Mouse (Mus musculus): Measurements from ENCODE around the gene Prss28.

Gene Prss28

DNA sequence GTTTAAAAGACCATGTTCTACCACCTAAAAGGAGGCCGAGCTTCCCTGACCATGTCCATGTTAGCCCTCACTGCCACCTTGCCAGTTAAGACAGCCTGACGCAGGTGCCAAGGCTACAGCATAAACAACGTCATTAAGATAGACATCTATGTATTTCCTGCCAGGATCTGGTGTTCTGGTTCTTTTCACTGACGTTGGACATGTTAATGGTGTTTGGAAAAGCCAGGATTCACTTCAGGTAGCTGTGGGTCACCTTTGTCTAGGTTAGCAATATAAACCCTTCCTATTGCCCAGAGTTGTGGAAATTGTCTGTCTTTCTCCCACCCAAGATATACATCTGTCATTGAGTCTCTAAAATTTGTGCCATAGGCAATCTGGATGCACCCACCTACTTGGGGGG, at the start of gene Prss28:
Prss28 (plus strand) TSS at position 301 of the 400 bp plus-strand sequence.
- in situ Hi-C loops (cut with MboI; ENCODE audit: unreplicated experiment in 2 of 2), result loop anchor here in 1 of 2 experiments (25.0 kb wide), 1 partner anchor 1004 kb away; no protein-coding TSS in a partner anchor

DNA sequence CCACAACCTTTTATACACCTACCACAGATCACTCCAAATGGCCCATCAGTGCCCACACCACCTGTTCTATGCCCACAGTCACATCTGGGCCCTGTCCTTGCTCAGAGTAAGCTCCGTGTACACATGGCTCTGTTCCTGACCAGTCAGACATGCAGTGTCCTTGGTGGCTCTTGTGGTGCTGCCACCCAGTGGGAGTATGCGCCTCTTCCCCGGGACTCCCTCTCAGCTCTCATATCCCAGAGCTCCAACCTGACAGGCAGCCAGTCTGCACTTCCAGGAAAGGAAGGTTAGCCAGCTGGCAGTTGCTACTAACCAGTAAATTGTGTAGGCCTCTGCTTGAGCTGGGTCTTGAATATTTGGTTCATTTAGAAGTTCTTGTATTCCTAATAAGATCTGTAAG, 44.0 kb upstream of the Prss28 start:
- in situ Hi-C loops (cut with MboI; ENCODE audit: unreplicated experiment in 2 of 2), result no loop called here

DNA sequence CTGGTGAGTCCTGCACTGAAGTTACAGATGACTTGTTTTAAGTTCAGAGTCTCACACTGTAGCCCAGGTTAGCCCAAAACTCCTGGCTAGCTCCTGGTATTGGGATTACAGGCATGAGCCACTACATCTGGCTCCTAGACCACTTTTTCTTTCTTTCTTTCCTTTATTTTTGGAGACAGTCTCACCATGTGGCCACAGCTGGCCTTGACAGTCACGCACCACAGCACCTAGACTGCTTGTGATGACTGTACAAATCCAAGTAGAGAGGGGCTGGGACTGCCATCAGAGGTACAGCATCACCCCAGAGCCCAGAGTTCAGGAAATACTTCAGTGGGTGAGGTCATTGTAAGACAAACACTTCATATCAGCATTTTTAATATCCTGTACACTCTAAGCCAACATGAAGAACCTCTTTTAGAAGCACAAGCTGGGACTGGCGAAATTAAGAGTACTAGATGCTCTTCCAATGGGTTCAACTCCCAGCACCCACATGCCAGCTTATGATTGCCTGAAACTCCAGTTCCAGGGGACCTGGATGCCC, 37.6 kb upstream of the Prss28 start:
- in situ Hi-C loops (cut with MboI; ENCODE audit: unreplicated experiment in 2 of 2), result loop anchor here in 1 of 2 experiments (5.0 kb wide), 1 partner anchor 84 kb away; the partner anchor contains the start of gene Unkl

DNA sequence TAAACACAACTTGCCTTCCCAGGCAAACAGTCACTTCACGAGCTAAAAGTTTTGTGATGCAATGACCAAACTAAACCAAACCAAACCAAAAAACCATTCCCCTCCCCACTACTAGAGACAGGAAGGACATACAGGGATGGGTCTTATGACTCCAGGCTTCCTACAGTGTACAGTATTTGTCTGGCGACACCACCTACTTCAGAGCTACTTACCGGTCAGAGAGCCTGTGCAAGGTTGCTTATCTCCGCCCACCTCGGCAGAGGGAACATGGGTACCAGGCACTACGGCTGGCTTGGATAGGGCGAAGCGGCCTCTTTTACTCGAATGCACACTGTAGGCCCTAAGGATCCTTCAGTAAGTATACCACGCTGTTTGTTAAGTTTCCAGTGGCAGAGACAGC, 36.1 kb upstream of the Prss28 start:
- in situ Hi-C loops (cut with MboI; ENCODE audit: unreplicated experiment in 2 of 2), result loop anchor here in 1 of 2 experiments (5.0 kb wide), 1 partner anchor 85 kb away; the partner anchor contains the start of gene Unkl

DNA sequence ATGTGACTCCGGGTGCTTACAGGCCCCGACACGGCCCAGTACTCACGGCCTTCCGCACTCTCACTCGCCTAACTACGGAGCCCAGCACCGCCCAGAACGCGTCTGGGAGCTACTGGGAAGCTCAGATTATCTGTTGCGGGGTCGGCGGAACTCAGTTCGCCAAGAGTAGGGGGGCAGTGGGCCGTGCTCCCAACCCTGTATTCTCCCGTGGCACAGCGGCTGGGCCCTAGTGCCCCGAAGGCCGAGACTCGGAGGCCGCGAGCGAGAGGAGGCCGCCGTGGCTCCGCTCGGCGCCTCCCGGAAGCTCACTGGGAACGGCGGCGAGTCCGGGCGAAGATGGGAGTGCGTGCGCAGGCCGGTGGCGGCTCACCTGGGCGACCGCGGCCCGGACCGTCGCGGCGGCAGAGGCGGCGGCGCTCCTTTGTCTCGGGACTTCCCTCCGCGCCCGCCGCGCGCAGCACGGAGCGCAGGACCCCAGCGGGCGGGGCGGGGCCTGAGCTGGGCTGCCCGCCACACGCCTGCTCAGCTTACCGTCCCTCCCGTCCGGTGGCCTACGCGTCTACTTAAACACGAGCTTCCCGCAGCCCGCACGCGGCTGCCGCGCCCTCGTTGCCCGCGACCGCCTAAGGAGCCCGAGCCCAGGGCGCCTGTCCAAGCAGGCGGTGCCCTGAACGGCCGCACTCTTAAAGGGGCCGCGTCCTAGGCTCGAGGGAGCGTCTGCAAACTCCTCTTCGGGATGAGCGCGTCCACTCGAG, 35.3 kb upstream of the Prss28 start:
- in situ Hi-C loops (cut with MboI; ENCODE audit: unreplicated experiment in 2 of 2), result loop anchor here in 1 of 2 experiments (5.0 kb wide), 1 partner anchor 86 kb away; the partner anchor contains the start of gene Unkl

DNA sequence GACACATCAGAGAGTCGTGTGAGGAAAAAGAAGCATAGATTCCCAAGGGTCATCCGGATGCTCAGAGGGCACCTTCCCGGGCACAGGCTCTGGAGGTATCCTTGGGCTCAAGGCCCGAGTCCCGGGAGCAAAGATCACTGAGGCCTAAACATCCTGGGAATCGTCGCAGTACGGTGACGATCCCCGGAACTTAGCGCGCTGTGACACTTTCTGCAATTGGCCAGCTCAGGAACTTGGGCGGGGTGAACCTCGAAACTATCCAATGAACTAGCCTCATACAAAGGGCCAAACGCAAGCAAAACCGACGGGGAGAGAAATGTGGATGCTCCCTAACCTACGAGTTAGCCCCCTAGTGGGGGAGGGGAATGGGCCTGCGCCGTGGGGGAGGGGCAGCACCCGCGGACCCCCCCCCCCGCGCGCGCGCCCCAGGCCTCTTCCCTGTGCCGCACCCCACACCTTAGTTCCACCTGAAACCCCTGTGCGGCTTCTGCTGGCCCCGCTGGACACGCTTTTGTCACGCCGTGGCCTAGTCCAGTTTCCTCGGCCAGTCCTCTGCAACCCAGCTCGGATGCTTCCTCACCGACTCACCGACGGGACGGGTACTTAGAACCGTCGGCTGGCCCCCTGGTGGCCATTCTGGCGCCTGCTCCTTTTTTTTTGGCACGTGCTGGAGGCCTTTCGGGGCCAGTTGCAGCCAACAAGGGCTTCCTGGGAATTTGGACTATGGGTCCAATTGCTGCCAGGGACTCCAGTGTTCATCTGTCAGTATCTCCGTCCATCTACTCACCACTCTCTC, 34.5 kb upstream of the Prss28 start:
- in situ Hi-C loops (cut with MboI; ENCODE audit: unreplicated experiment in 2 of 2), result loop anchor here in 1 of 2 experiments (5.0 kb wide), 1 partner anchor 87 kb away; the partner anchor contains the start of gene Unkl

DNA sequence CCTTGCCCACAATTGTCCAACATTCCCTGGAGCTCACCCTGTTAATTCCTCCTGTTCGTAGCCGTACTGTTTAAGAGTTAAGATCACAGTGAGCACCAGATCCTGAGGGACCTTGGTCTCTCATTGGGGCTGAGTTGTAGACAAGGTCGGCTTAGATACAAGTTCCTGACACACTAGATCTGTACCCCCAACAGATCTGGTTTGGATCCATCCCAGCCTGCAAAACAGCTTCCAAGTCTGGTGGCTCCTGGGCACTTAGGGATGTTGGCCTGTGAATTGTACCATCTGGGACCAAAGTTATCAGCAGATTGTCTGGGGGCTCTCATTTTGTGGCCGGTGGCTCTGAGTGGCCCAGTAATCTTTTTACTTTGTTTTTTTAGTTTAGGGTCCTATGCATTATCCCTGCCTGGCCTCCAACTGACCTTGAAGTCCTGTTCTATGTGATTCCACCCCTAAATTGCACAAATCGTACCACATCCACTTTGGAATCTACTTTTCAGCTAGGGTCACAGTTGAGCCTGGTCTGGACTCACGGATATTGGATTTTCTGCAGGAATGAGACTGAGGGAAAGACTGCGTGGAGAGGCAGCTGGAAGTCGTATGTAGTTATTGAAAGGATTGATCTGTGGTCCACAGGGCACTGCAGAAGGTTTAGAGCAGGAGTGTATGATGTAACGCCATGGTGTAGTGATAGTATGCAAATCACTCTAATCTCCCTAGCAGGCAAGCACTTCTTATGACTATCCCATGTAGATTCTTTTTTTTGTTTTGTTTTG, 33.7 kb upstream of the Prss28 start, which contains the start of gene Ube2i:
Ube2i (minus strand) TSS at position 52 of the 776 bp plus-strand sequence.
- in situ Hi-C loops (cut with MboI; ENCODE audit: unreplicated experiment in 2 of 2), result loop anchor here (5.0 kb wide), 3 partner anchors 87 to 152 kb away; partner anchors contain the start of genes BC003965 (in 1 of the 2), Ptx4 (in 1 of the 2) and Unkl (in 1 of the 2)

DNA sequence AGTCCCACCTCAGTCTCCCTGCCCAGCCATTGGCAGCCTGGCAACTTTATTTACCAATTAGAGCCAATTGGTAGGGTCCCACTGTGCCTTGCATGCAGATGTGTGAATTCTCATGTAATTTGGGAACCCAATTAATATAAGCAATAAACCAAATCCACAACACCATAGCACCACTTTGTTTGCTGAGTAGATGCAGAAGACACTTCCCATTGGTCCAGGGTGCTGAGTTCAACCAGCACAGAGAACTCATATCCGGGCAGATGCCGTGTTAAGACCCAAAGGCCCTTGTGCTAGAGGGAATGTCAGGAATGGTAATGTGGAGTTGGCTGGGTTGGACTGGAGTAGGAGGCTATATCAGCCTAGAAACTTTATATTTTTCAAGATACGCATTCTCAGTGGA, 32.6 kb upstream of the Prss28 start:
- in situ Hi-C loops (cut with MboI; ENCODE audit: unreplicated experiment in 2 of 2), result loop anchor here in 1 of 2 experiments (5.0 kb wide), 2 partner anchors 94 to 154 kb away; partner anchors contain the start of genes BC003965 and Ptx4

DNA sequence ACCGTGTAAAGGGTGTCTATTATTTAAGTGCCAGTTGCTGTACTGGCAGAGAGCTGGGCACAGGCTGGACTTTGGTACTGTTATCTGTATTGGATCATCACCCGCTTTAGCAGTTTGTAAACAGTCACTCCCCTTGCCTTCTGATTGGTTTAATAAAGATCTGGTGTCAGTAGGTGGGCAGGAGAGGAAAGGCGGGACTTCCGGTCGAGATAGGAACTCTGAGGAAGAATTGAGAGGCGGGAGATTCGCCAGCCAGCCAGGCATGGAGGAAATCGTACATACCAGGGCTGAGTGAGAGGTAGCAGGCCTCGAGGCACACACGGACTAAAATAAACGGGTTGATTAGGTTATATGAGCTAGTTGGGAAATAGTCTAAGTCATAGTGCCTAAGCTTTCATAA, 26.3 kb upstream of the Prss28 start:
- in situ Hi-C loops (cut with MboI; ENCODE audit: unreplicated experiment in 2 of 2), result loop anchor here in 1 of 2 experiments (10.0 kb wide), 1 partner anchor 247 kb away; no protein-coding TSS in a partner anchor

DNA sequence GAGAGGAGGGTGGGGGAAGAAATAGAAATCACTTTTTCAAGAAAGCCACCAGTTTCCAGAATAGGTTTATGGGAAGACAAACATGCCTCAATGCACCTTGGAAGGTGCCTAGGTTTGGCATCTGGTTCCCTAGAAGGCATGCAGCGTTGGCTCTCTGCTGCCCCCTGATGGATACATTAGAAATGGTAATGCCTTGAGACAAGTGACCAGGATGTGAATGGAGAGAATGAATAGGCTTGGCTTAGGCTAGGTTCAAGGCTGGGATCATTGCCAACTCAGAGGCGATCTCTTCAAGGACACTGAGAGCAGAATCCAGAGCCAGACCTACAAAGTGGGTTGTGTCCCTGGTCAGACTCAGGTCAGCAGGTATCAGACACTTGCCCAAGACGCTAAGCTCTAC, 23.4 kb upstream of the Prss28 start:
- in situ Hi-C loops (cut with MboI; ENCODE audit: unreplicated experiment in 2 of 2), result loop anchor here (5.0 to 10.0 kb wide), 4 partner anchors 77 to 348 kb away; partner anchors contain the start of genes Mapk8ip3 (in 1 of the 2) and Ptx4 (in 1 of the 2)

DNA sequence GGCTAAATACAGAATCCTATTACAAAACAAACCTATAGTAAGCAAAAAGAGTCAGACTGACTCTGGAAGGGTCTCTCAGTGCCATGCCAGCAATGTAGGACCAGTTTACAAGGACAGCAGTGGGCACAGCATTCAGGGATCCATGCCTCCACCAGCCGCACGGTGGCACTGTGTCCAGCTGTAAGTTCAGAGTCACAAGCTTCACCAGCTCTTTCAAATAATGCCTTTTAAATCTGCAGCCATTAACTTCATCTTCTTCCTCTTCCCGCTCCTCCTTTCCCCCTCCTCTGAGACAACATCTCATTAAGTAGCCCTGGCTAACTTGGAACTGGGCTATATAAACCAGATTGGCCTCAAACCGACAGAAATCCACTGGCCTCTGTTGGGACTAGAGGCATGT, 19.6 kb upstream of the Prss28 start:
- in situ Hi-C loops (cut with MboI; ENCODE audit: unreplicated experiment in 2 of 2), result loop anchor here (5.0 to 10.0 kb wide), 4 partner anchors 73 to 352 kb away; partner anchors contain the start of genes Mapk8ip3 (in 1 of the 2) and Ptx4 (in 1 of the 2)

DNA sequence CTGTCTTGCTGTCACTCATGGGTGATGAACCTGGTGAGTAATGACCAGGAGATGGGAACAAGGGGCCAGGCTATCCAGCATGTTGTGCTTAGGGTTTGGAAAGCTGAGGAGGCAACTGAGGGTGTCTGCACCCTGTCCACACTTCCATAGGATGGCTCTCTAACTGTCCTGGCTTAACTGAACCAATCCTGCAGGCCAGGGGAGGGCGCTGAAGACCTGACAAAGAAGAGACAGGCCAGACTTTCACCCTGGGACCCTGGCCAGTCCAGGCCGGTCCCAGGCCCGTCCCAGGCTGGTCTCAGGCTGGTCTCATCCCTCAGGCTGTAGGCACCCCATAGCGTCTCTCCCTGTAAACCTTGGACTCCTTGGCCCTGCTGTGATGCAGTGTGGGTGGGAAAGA, 18.0 kb upstream of the Prss28 start:
- in situ Hi-C loops (cut with MboI; ENCODE audit: unreplicated experiment in 2 of 2), result no loop called here

DNA sequence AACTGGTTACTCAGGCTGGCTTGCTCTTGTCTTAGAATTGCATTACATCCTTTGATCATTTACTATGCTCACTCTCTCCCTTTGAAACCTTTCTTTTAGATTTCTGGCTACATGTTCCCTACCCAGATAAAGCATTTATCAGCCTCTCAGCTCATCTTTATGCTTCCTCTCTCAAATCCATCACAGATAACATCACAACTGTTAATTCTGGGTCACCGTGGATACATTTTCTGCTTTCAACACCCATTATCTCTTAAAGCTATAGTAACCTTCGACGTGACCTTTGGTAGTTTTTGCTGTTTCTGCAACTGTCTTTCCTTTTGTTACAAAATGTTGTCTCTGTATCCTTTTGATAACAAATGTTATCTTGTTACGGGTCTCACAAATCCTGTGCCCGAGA, 15.0 kb upstream of the Prss28 start:
- in situ Hi-C loops (cut with MboI; ENCODE audit: unreplicated experiment in 2 of 2), result no loop called here

DNA sequence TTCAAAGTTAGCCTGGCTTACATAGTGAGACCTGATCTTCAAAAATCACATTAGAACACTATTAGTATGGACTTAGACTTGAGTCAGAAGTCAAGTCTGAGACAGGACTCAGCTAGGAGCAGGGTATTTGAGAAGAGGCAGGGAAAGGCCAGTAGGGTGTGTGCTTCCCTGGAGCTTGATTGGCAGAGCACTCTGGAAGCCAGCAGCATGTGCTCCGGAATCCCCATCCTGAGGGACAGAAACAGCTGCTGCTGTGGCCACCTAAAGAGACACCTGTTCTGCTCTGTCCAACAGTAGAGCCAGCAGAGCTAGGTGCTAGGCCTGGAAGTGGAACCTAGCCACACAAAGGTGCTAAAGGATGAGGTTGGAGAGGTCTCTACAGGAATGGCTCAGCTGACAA, 14.3 kb upstream of the Prss28 start:
- in situ Hi-C loops (cut with MboI; ENCODE audit: unreplicated experiment in 2 of 2), result no loop called here

DNA sequence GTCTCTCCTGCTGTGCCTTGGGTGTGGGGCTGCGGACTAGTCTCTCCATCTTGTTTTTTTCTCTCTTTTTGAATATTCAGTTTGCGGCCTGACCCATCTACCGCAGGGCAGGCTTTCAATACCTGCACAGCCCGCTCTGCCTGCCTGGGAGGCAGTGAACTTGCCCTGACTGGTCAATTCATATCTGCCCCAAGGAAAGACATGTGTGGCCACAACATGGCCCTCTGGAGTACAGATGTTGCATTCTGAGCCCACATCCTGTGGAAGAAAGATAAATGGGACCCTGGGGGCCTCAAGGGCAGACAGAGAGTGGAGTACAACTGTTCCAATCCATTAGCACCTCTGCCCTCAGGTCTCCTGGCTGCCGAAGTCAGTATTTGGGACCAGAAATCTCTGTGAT, 10.4 kb upstream of the Prss28 start, which contains the start of gene Prss34:
Prss34 (plus strand) TSS at position 301 of the 400 bp plus-strand sequence.
- in situ Hi-C loops (cut with MboI; ENCODE audit: unreplicated experiment in 2 of 2), result no loop called here

DNA sequence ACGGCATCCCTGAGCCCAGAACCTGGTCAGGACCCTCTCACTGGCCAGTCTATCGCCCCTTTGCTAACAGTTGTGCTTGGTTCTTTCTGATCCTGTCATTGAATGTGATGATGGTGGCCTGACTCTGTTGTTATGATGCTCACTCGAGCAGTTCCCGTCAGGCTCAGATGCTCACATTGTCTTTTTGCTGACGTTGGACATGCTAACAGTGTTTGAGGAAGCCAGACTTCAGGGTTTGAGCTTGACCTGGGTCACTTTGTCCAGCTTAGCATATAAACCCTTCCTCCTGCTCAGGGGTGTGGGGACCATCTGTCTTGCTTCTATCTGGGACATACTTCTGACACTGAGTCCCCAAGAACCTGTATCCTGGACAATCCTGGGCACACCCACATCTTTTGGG, 9.9 kb downstream of the Prss28 start, which contains the start of gene Prss29:
Prss29 (plus strand) TSS at position 301 of the 400 bp plus-strand sequence.
- in situ Hi-C loops (cut with MboI; ENCODE audit: unreplicated experiment in 2 of 2), result loop anchor here in 1 of 2 experiments (25.0 kb wide), 1 partner anchor 994 kb away; no protein-coding TSS in a partner anchor

DNA sequence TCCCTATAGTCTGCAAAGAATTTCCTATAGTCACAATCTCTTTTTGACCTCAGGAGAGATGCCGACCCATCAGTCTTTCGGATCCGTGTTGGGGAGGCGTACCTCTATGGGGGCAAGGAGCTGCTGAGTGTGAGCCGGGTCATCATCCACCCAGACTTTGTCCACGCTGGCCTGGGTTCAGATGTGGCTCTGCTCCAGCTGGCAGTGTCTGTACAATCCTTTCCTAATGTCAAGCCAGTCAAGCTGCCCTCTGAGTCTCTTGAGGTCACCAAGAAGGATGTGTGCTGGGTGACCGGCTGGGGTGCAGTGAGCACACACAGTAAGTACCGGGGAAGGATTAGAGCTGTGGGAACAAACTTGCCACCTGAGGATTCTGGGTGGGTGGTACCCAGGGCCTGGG, 12.4 kb downstream of the Prss28 start:
- in situ Hi-C loops (cut with MboI; ENCODE audit: unreplicated experiment in 2 of 2), result loop anchor here in 1 of 2 experiments (25.0 kb wide), 1 partner anchor 991 kb away; no protein-coding TSS in a partner anchor

DNA sequence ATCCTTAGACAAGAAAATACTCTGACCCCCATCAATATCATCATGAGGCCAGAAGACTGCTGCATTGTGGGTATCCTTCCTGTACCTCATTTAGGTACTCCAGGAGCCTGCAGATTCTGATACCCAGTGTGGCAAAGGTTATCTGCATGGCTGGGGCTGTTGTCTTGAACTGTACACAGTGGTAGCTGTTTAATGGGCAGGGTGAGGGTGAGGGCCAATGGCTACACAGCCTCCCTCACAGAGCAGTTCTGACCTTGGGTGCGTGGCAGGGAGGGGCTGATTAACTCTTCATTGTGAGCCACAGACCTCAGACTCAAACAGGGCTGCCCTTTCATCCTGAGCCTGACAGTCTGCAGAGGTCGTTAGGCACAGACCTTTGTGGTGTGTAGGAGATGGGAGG, 14.5 kb downstream of the Prss28 start:
- in situ Hi-C loops (cut with MboI; ENCODE audit: unreplicated experiment in 2 of 2), result loop anchor here in 1 of 2 experiments (25.0 kb wide), 1 partner anchor 989 kb away; no protein-coding TSS in a partner anchor

DNA sequence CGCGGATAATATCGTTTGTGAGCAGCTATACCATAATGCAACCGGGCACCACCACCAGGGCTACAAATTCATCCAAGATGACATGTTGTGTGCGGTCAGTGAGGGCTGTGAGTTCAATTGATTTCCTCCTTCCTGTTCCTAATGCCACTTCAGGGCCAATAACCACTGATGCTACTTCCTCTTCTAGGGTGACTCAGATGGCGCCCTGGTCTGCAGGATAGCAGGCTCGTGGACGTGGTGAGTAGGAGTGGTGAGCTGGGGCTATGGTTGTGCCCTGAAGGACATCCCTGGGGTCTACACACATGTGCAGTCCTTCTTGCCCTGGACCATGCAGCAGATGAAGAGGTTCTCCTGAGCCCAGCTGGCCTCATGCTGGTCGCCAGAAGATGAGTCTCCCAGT, 23.9 kb downstream of the Prss28 start:
- in situ Hi-C loops (cut with MboI; ENCODE audit: unreplicated experiment in 2 of 2), result no loop called here
